8 mouse cellular contexts compared by ENCODE assay signal in genomic region chr6:90618821-90619636, GRCm38 (mm10). TPM values are rescaled to one million over a fixed set of nuclear protein-coding genes. Genes with fewer than 3 reads are reported as not detected.
DNase-seq lines count a peak whose midpoint lies in the region; ATAC-seq lines count a peak whose summit lies in the region.

No protein-coding gene starts in this region.

- peak; percentile 37 to 55 for DNase-seq in left cerebral cortex, postnatal 14 days (ENCODE audit: low spot score in 2 of 2)
- DNase-seq in left cerebral cortex, adult 8-10 months (ENCODE audit: low spot score in 2 of 2), result no peak
- no peak for DNase-seq in embryonic facial prominence, embryonic 10.5 days (ENCODE audit: low spot score)
- peak; percentile 76 for DNase-seq in kidney, postnatal 10 days
- DNase-seq in midbrain, embryonic 11.5 days (ENCODE audit: low spot score, missing footprints), result no peak
- no peak for DNase-seq in gastrocnemius, postnatal 10 days

- no peaks in the 10 kb centered on the region for H3K27me3 ChIP-seq in embryonic facial prominence, embryonic 10.5 days (replicated peaks; ENCODE audit: low read depth, poor library complexity, severe bottlenecking)
- no peaks in the 10 kb centered on the region for H3K27me3 ChIP-seq in midbrain, embryonic 11.5 days (ENCODE audit: control insufficient read depth, insufficient read depth, low read length)
- no peaks in the 10 kb centered on the region for H3K27me3 ChIP-seq in hindbrain, embryonic 13.5 days

- peak overlapping the region; percentile 57 for H3K27ac ChIP-seq in embryonic facial prominence, embryonic 10.5 days (replicated peaks)
- H3K27ac ChIP-seq in midbrain, embryonic 11.5 days (ENCODE audit: low read depth, low read length), result no peak overlapping the region
- no peak overlapping the region for H3K27ac ChIP-seq in hindbrain, embryonic 13.5 days

- no peak overlapping the region for H3K4me3 ChIP-seq in embryonic facial prominence, embryonic 10.5 days
- no peak overlapping the region for H3K4me3 ChIP-seq in midbrain, embryonic 11.5 days (ENCODE audit: low read depth, low read length)
- H3K4me3 ChIP-seq in hindbrain, embryonic 13.5 days, result no peak overlapping the region

- H3K9me3 ChIP-seq in embryonic facial prominence, embryonic 10.5 days, result no peaks in the 10 kb centered on the region
- H3K9me3 ChIP-seq in midbrain, embryonic 11.5 days (ENCODE audit: control insufficient read depth, low read length), result no peaks in the 10 kb centered on the region
- no peaks in the 10 kb centered on the region for H3K9me3 ChIP-seq in hindbrain, embryonic 13.5 days

- H3K4me1 ChIP-seq in embryonic facial prominence, embryonic 10.5 days, result peaks cover 20% of the 10 kb centered on the region
- peaks cover 3% of the 10 kb centered on the region for H3K4me1 ChIP-seq in midbrain, embryonic 11.5 days (ENCODE audit: control insufficient read depth, insufficient read depth, low read length)
- peaks cover 26% of the 10 kb centered on the region for H3K4me1 ChIP-seq in hindbrain, embryonic 13.5 days (replicated peaks)

- intact Hi-C loops in left cerebral cortex, postnatal 14 days (cut with DNase I), result no loop called here

- no peak overlapping the region for H3K9ac ChIP-seq in midbrain, embryonic 11.5 days (ENCODE audit: low read length)
- no peak overlapping the region; the same call in 1 of the 2 replicates for H3K9ac ChIP-seq in hindbrain, embryonic 13.5 days

- 83% methylated on average over 19 of the region's 19 CpGs for WGBS in embryonic facial prominence, embryonic 10.5 days
- 86% methylated on average over 19 of the region's 19 CpGs for WGBS in midbrain, embryonic 11.5 days
- 85% methylated on average over 19 of the region's 19 CpGs for WGBS in hindbrain, embryonic 13.5 days

- no peak overlapping the region for H3K4me2 ChIP-seq in midbrain, embryonic 11.5 days
- H3K4me2 ChIP-seq in hindbrain, embryonic 13.5 days, result no peak overlapping the region

- ATAC-seq in megakaryocyte, adult 5-6 weeks (ENCODE audit: poor library complexity, severe bottlenecking), result peak; percentile 45
- no peak for ATAC-seq in midbrain, embryonic 11.5 days (ENCODE audit: low FRiP score)
- no peak for ATAC-seq in hindbrain, embryonic 13.5 days (ENCODE audit: low FRiP score)

- no peaks in the 10 kb centered on the region for H3K36me3 ChIP-seq in embryonic facial prominence, embryonic 10.5 days (replicated peaks)
- no peaks in the 10 kb centered on the region for H3K36me3 ChIP-seq in midbrain, embryonic 11.5 days (ENCODE audit: control insufficient read depth, insufficient read depth, low read length)
- H3K36me3 ChIP-seq in hindbrain, embryonic 13.5 days, result no peaks in the 10 kb centered on the region

RNA-seq across cellular contexts. Expression of gene Slc41a3, which starts 14.5 kb away (rescaled TPM):
- 1 to 10 TPM; 5.7 to 6.2 TPM for total RNA-seq in left cerebral cortex, postnatal 14 days (2021)
- total RNA-seq in left cerebral cortex, adult 8-10 months (2022), result 1 to 10 TPM; 5.4 to 8.5 (median 7.0) TPM
- 1.7 and 2.2 TPM in 2 replicates for polyA plus RNA-seq in embryonic facial prominence, embryonic 10.5 days (2016; fragmentation: Nextera tagmentation; extraction: Ambion mirVana)
- 11.5 and 11.6 TPM in 2 replicates for total RNA-seq in megakaryocyte, adult 5-6 weeks (2015)
- 5.8 and 7.1 TPM in 2 replicates for total RNA-seq in megakaryocyte, adult 5-6 weeks (2017)
- polyA plus RNA-seq in midbrain, embryonic 11.5 days (2014; fragmentation: Nextera tagmentation; extraction: Ambion mirVana), result 2.7 and 3.0 TPM in 2 replicates
- 5.1 and 5.5 TPM in 2 replicates for polyA plus RNA-seq in hindbrain, embryonic 13.5 days (2015; fragmentation: Nextera tagmentation; extraction: Ambion mirVana)
- total RNA-seq in gastrocnemius, postnatal 10 days (2021), result 10 to 100 TPM; 52.9 to 60.3 TPM

Comparison
In these comparisons a context has a peak if more than half of its experiments do, and no peak if none do; other contexts are left out.
1. DNase-seq: peak in left cerebral cortex, postnatal 14 days (2 of 2) and kidney, postnatal 10 days (single experiment); none in left cerebral cortex, adult 8-10 months (0 of 2), embryonic facial prominence, embryonic 10.5 days (single experiment), midbrain, embryonic 11.5 days (single experiment) and gastrocnemius, postnatal 10 days (single experiment).
2. RNA of gene Slc41a3, which starts 14.5 kb away (total RNA-seq): 52.9 to 60.3 TPM in gastrocnemius, postnatal 10 days; 5.8 to 11.6 TPM in megakaryocyte, adult 5-6 weeks, 5.4 to 8.5 TPM in left cerebral cortex, adult 8-10 months and 5.7 to 6.2 TPM in left cerebral cortex, postnatal 14 days; every median in the first group is over 4 times any median in the second.